Mouse (Mus musculus) forebrain, postnatal 0 days (tissue): ENCODE measurements around the gene Kdm4c. TPM values are rescaled to one million over a fixed set of nuclear protein-coding genes. Genes with fewer than 3 reads are reported as not detected.

Experiments
- ATAC-seq: fragments of 200-750 bp; cut with Nextera tagmentation; 2 replicates; pipeline ENCODE4 v1.8.0; 2017; ENCODE audit warnings: mild to moderate bottlenecking, moderate library complexity
- DNase-seq: peaks from one replicate; pipeline ENCODE4 v3.0.0-alpha.2; 2015
- H3K27ac ChIP-seq: fragments of 300-500 bp; sonication (generic); 2 replicates; pipeline ENCODE4 v1.5.1; 2014; ENCODE audit warnings: low read depth, mild to moderate bottlenecking, antibody characterized with exemption, low read length, moderate library complexity, mixed read lengths
- H3K27me3 ChIP-seq: fragments of 300-500 bp; sonication (generic); 2 replicates; pipeline ENCODE4 v1.6.1; 2014; ENCODE audit warnings: mild to moderate bottlenecking, low read length, mixed read lengths; ENCODE audit not compliant: insufficient read depth
- H3K36me3 ChIP-seq: fragments of 300-500 bp; sonication (generic); 2 replicates; pipeline ENCODE4 v1.6.1; 2014; ENCODE audit warnings: mild to moderate bottlenecking, moderate library complexity; ENCODE audit not compliant: insufficient read depth
- H3K4me1 ChIP-seq: fragments of 300-500 bp; sonication (generic); 2 replicates; pipeline ENCODE4 v1.6.1; 2014; ENCODE audit warnings: antibody characterized with exemption; ENCODE audit not compliant: insufficient read depth
- H3K4me2 ChIP-seq: fragments of 300-500 bp; sonication (generic); 2 replicates; pipeline ENCODE4 v1.6.1; 2014; ENCODE audit warnings: low read depth, mild to moderate bottlenecking, moderate library complexity
- H3K4me3 ChIP-seq: fragments of 300-500 bp; sonication (generic); 2 replicates; pipeline ENCODE4 v1.5.1; 2014; ENCODE audit warnings: low read depth, low read length, mixed read lengths
- H3K9ac ChIP-seq: fragments of 300-500 bp; sonication (generic); 2 replicates; pipeline ENCODE4 v1.6.1; 2014; ENCODE audit warnings: mild to moderate bottlenecking
- H3K9me3 ChIP-seq: fragments of 300-500 bp; sonication (generic); 2 replicates; pipeline ENCODE4 v1.6.1; 2016; ENCODE audit warnings: low read length
- CTCF ChIP-seq: sonication (generic); IDR thresholded peaks from 2 replicates; pipeline ENCODE4 v1.5.1; 2016; ENCODE audit warnings: antibody characterized with exemption, control low read depth, low read depth
- WGBS: fragments of 180-500 bp; shearing (Covaris S2); extraction: QIAGEN DNeasy Blood & Tissue Kit; methylation state at CpG from one replicate; pipeline ENCODE4 v1.1.7; 2014; 5-methylcytosine and 5-hydroxymethylcytosine counted together
- polyA plus RNA-seq: library from polyadenylated mRNA; unstranded; fragments of >200 nt; fragmentation: Nextera tagmentation; extraction: Ambion mirVana; gene quantifications from 2 replicates; pipeline ENCODE4 v1.2.1, GENCODE M21; 2015
- total RNA-seq: library from RNA; depleted of rRNA; stranded (reverse); fragments of >200 nt; gene quantifications from 2 replicates; pipeline ENCODE4 v1.2.3, GENCODE M21; 2014

The Kdm4c gene
- total and polyA plus RNA-seq, 2 experiments from 2014 or later = 8.2 to 22.2 TPM

DNA sequence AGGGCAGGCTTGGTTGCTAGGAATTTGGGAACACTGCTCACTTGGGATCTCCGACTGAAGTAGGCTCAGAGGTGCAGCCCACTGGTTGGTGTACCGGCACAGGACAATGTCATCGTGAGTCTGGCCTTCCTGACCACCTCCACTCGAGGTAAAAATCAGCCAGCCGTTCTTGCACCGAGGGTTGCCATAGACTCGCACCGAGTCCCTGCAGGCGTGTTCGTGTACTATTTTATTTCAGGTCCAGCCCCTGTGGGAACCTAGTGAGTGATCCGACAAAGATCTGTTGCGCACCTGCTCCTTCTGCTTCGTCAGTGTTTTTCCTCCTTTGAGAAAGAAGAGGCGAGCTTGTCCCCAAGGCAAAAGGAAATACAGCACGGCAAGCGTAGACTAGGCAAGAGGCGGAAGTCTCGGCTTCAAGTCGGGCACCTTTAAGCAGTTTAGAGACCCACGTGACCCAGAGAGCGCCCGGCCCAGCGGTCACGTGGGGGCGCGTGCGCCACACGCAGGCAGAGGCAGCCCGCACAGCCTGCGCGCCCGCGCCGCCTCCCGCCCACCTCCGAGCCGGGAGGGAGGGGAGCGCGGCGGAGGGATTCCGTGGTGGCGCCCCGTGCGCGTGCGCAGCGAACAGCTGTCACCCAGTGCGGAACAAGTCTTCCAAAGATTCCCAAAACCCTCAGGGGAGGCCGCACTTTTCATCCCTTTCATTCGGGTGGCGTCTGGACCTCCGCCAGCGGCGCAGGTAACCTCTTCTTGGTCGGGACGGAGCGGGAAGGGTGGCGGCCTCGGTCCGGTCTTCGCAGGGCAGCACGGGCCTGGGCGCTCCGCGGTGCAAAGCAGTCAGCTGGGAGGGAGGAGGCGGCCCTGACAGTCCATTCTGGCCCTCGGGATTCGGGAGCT, 9.3 kb downstream of the Kdm4c start:
- peak; percentile 99 for DNase-seq
- H3K4me2 ChIP-seq = peak overlapping the region; percentile 69
- peak overlapping the region; percentile 85 for H3K9ac ChIP-seq
- WGBS = 1% methylated on average over 55 of the region's 68 CpGs
- no peaks in the 10 kb centered on the region for H3K36me3 ChIP-seq
- TF ChIP-seq CTCF = peak; percentile 27; the same call in 1 of the 2 replicates
- H3K4me3 ChIP-seq = peak overlapping the region; percentile 84
- ATAC-seq = peak; percentile 98
- H3K27me3 ChIP-seq = no peaks in the 10 kb centered on the region
- peak overlapping the region; percentile 89 for H3K27ac ChIP-seq
- no peaks in the 10 kb centered on the region for H3K4me1 ChIP-seq
- no peaks in the 10 kb centered on the region for H3K9me3 ChIP-seq

DNA sequence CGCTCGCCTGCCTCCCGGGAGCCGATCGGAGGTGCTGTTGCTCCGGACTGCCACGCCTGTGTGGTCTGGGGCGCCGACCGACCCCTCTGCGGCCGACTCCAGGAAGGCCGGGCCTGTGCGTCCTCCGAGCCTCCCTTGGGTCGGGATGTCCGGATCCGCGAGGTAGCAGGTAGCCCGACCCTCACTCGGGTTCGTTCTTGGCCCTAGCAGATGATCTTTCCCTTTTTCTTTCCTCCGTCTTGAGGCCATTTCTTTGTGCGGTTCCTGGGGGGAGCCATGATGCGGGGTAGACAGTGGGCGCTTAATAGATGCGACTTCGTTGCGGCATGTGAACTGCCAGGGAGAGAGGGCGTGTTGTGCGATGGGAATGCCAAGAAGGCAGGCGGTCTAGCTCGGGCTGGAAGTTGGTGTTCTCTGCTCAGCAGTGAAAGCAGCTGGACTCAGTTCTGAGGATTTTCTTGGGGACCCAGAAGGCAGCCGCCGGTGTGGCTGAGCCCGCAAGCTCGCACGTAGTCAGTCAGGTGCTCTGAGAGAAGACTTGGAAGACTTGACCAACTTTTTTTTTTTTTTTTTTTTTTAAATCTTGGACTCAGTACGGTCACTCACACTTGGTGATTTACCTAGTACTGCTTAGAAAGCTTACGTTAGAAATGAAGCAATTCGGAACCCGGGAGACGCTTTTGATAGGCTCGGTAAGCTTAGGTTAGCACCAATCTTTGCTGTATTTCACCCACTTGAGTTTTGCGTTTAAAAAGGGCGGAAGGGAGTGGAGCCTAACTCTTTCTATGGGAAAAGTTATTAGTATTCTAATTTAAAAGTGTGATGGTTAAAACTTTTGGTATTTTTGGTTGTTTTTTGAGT, 10.2 kb downstream of the Kdm4c start:
- no peak for TF ChIP-seq CTCF
- H3K4me1 ChIP-seq = no peaks in the 10 kb centered on the region
- H3K36me3 ChIP-seq = no peaks in the 10 kb centered on the region
- H3K4me3 ChIP-seq = peak overlapping the region; percentile 84
- peak overlapping the region; percentile 50 for H3K4me2 ChIP-seq
- ATAC-seq (peak; percentile 46), DNase-seq (peak; percentile 72)
- 2% methylated on average over 43 of the region's 46 CpGs for WGBS
- H3K27me3 ChIP-seq = no peaks in the 10 kb centered on the region
- no peaks in the 10 kb centered on the region for H3K9me3 ChIP-seq
- peak overlapping the region; percentile 85 for H3K9ac ChIP-seq
- H3K27ac ChIP-seq = peak overlapping the region; percentile 89

DNA sequence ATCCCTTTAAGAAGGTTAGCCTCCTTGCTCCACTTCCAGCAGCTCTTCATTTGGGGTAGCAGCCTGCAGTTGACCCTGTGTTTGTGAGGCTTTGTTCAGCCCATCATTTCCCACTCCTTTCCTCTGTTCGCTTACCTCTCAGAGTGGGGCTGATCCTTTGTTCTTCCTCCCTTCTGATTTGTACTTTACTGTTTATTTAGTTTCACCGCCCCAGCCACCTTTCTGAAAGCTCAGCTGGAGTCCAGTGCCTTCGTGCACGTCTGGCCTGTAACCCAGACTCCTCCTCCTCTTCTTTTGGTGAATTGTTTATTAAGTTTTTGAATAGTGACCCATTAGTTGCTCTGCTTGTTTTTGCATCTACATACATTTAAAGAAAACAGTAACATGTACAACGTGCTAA, 15.6 kb downstream of the Kdm4c start:
- no peak for DNase-seq
- no peak overlapping the region for H3K9ac ChIP-seq
- H3K4me1 ChIP-seq = no peaks in the 10 kb centered on the region
- no peaks in the 10 kb centered on the region for H3K9me3 ChIP-seq
- no peak overlapping the region for H3K27ac ChIP-seq
- ATAC-seq = no peak
- H3K27me3 ChIP-seq = no peaks in the 10 kb centered on the region
- no peak overlapping the region for H3K4me3 ChIP-seq
- WGBS = 18% methylated on average over 5 of the region's 5 CpGs
- TF ChIP-seq CTCF = no peak
- no peaks in the 10 kb centered on the region for H3K36me3 ChIP-seq
- no peak overlapping the region for H3K4me2 ChIP-seq

DNA sequence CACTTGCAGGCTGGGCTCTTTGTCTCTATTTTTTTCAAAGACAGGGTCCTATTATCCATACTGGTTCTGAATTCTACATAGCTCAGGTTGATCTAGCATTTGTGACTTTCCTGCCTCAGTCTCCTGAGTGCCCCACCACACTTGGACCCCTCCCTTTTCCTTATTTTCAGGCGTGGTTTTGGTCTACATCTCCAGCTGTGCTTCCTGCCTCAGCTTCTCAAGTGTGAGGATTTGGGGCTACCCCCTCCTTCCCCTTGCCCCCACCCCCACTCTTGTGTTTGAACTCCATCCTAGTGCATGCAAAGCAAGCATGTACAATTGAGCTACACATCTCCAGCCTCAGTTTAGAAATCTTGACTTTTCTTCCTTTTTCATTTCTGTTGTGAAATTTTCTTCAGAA, 16.2 kb downstream of the Kdm4c start:
- no peaks in the 10 kb centered on the region for H3K4me1 ChIP-seq
- H3K9me3 ChIP-seq = no peaks in the 10 kb centered on the region
- H3K9ac ChIP-seq = no peak overlapping the region
- H3K4me2 ChIP-seq = no peak overlapping the region
- TF ChIP-seq CTCF = no peak
- ATAC-seq = no peak
- no peaks in the 10 kb centered on the region for H3K27me3 ChIP-seq
- H3K4me3 ChIP-seq = no peak overlapping the region
- no peaks in the 10 kb centered on the region for H3K36me3 ChIP-seq
- no peak for DNase-seq
- H3K27ac ChIP-seq = no peak overlapping the region
- 29% methylated on average over 1 of the region's 1 CpGs for WGBS

DNA sequence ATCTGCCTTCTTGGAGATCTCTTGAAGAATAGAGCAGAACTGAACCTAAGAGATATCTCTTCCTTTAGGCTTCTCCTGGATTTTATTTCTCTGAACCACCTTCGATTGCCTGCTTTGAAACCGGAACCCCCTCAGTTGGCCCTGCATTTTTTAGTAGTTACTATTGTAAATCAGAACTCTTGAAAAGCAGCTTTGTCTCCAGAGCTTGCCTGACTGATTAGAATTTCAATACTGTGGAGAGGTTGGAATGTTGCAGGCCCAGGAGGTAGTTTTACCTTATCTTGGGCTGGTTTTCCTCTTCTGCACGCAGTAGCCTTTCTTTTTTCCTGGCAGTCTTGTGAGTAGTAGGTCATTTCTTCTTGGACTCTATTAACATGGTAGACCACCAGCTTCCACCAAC, 17.0 kb downstream of the Kdm4c start:
- Histone ChIP-seq H3K9me3 (no peaks in the 10 kb centered on the region), H3K9ac (no peak overlapping the region), H3K4me2 (no peak overlapping the region), H3K27ac (no peak overlapping the region), H3K4me1 (no peaks in the 10 kb centered on the region), H3K27me3 (no peaks in the 10 kb centered on the region), H3K36me3 (no peaks in the 10 kb centered on the region), H3K4me3 (no peak overlapping the region)
- TF ChIP-seq CTCF = no peak
- WGBS = 19% methylated on average over 3 of the region's 3 CpGs
- ATAC-seq (no peak), DNase-seq (no peak)

DNA sequence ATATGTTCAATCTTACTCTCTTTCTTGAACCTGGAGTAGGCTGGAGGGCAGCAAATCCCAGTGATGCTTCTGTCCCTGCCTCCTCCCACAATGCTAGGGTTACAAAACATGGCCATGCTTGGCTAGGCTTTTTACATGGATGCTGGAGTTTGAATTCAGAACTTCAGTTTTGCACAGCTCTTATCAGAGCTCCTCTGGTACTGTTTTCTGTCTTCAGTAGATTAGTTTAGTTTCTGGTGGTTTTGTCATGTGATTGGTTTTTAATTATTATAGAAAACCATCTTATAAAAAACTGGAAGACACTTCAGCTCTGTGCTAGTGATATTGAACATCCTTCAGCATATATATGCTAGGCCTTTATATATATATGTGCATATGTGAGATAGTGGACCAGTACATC, 19.6 kb downstream of the Kdm4c start:
- no peaks in the 10 kb centered on the region for H3K27me3 ChIP-seq
- H3K4me1 ChIP-seq = no peaks in the 10 kb centered on the region
- no peak for TF ChIP-seq CTCF
- ATAC-seq (no peak), DNase-seq (no peak)
- H3K4me2 ChIP-seq = no peak overlapping the region
- H3K36me3 ChIP-seq = no peaks in the 10 kb centered on the region
- H3K9ac ChIP-seq = no peak overlapping the region
- no peak overlapping the region for H3K4me3 ChIP-seq
- H3K9me3 ChIP-seq = no peaks in the 10 kb centered on the region
- H3K27ac ChIP-seq = no peak overlapping the region
